Mouse (Mus musculus) NIH3T3 (cell line): ENCODE data around the gene Tns3.

ENCODE experiments used
- DNase-seq: peaks from one replicate; pipeline ENCODE4 v3.0.0-alpha.2; 2012; ENCODE audit warnings: low read depth

The Tns3 gene

DNA sequence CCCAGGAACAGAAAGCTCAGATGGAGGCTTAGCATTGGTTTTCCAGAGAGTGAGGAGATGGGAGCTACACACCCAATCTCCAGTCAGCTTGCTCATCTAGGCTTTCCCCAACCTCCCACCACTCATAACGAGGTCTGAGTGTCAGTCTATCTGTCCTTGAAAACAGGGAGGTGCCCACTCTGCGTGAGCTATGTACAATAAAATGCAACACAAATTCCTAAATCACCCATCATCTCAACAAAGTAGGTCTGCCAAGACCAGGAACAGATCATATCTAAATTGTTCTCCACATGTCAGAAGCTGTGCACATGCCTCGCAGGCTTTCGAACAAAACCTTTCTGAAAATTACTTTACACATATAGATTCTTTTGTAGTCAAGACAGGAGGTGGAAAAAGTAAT, 134.3 kb downstream of the Tns3 start:
- peak; percentile 55 for DNase-seq

DNA sequence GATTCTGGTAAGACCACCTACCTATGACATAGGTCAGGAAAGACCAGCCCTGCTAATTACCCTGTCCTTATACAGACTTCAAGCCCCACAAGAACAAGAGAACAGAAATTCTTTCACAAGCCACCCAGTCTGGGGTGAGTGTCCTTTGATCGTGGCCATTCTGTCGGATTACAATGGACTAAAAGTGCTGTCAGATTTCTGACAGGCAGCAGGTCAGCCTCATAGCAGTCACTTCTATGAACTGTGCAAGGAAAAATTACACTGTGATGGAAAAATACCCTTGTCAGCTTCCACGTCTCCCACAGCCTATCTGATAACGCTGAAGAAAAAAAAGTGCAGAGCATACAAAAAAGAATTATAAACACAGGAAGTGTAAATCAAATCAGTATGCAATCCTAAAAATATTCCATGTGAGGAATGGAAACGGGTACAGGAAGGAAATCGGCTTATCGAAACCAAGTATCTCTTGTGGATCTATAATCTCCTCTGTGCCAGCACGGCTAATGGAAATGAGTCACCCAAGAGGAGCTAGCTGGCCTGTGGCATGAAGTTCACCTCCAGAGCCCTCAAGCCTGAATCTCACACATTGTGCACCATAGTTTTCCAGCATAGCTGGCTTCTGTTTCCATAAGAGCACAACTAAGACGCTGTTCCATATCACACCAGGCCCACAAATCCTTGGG, 138.7 kb downstream of the Tns3 start:
- DNase-seq = peak; percentile 20

DNA sequence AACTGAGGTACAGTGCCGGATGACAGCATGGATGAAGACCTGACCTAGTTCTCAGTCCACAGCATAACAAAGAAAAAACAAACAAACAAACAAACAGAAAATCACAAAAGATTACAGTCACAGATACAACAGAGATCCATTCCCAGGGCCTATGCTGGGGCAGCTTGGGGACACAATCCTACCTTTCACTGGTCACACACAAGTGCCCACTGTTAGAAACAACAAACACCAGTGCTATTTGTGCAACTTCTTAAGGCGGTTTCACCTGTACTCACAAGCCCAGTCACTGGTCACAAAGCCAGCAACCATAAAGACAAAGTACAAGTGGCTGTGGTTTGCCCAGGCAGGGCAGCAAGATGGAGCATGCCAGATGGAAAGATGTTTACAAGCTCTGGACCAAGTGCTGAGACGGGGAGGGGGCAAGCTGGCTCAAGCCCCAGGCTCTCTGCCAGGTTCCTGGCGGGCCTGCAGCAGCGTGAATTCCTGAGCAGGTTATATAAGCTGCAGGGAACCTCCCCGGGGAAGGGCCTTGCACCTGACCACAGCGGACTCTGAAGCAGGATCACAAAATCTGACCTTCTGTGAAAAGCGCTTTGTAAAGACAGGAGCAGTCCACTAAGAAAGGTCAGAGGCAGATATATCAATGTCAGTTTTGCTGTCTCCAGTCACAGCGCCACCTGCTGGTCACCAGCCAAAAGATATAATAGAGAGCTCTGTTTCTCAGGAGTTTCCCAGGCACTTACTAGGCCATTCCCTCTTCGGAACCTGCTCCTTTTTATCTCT, 140.8 kb downstream of the Tns3 start:
- peak; percentile 76 for DNase-seq

DNA sequence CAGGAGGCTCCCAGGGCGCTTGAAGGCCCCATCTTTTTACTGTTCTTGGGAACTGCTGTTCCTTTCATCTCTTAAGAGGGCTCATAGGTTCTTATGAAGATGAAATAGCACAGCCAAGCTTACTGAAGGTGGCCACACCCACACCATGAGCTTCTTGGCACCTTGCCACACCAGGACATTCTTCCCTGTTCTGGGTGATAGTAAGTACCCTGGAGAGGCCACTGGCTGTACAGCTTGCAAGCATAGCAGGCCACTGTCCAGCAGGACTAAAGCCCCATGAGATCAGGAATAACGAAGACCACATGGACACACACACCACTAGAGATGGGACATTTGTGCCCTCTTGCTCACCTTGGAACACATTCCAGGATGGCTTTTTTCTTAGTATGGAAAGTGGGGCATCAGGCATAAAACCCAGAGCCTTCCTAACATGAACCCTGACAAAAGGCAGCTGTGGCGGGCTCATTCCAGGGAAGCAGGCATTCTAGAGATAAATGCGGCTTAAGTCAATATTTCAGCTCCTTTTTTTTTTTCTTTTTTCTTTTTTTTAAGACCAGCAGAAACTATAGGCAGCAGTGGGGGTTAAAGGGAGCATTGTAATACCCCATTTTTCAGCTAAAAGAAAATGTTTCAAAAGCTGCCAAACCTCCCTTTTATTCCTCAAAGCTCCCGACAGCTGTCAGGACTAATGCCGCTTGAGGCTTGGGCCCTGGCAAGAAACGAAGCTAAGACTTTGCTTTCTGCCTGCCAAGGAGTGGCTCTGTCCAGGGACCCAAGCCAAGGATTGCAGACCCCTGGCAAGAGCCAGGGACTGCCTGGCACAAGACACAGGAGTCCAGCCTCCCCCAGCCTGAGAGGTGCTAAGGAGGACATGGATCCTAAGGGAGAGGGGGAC, 150.7 kb downstream of the Tns3 start:
- peak; percentile 76 for DNase-seq

DNA sequence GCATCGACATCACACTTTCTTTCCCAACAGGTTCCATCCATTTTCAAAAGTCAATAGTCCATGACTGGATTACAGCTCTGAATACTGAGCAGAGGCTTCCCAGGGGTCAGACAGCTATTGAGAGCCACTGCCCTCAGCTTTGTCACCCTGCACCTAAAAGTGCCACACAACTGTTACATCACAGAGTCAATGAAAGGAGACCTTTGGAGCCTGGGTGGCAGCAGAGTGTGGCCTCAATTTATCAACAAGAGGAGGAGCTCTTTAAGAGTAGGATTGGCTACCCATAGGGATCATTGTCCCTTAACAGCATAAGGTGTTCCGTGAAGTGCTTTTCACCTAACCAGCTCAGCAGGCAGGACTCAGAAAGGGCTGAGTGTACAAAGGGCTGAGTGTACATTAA, 154.0 kb downstream of the Tns3 start:
- DNase-seq = no peak

DNA sequence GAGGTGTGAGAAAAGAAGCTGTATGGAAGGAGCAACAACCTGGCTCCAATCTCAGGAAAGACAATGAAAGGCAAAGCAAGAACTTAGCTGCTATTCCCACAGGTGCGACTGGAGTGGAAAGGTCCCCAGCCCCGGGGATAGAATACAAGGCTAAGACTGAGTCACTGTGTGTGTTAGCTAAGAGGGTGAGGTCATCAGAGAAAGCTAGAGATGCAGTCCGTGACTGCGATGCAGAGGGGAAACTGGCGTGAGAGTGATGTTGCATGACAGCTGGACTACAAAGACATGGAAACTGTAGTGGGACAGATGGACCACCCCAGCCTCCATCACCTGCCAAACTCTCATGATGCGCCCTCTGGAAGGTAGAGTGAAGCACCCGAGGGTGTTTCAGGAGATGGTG, 154.7 kb downstream of the Tns3 start:
- DNase-seq = no peak

DNA sequence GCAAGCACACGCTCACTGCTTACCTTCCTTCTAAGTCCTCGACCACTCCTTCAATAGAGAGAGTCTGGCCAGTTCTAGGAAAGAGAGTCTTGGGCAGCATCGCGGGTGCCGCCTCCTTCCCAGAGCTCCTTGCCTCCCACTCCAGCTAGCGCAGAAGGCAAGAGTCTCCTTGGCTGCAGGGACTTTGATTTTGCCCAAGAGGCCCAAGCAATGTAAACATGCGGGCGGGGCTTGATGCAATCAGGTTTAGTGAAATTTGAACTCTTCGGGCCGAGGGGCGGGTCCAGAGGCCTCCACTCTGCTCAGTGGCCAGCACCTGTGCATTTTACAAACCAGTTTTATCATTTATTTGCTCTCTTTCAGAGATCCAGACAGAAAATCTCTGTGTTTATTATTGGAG, 160.6 kb downstream of the Tns3 start:
- peak; percentile 18 for DNase-seq

DNA sequence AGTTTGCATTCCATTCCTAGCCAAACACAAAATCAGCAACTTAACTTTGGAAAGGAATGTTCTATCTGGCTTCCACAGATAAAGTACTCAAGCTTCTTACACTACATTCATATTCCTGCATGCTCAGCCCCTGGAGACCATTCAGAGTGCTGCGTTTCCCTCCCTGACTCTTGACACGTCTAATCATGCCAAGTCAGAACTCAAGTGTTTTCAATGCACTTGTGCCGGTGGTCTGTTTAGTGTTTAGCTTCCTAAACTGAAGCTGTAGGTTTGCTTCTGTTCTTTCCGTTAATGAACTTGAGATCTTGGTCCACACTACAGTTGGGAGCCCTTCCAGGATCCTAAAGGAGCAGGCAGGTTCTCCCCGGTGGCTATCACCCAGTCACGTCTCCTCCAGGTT, 163.5 kb downstream of the Tns3 start:
- no peak for DNase-seq

DNA sequence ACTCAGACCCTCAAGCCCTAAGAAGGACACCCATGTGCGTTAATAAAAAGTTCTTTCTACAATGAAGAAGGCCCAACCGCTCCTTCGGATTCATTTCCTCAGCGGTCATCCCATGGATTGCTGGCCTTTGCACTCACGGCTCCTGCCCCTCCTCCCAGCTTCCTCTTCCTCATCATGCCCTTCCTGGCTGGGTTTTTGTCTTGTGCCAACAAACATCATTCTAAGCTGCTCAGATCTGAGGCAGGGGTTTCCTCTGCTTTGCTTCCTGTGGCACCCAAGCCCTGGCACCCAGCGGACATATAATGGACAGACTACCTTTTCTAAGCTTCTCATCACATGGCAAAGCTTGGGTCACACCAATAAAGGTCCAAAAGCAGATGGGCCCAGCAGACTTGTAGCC, 167.2 kb downstream of the Tns3 start:
- no peak for DNase-seq

DNA sequence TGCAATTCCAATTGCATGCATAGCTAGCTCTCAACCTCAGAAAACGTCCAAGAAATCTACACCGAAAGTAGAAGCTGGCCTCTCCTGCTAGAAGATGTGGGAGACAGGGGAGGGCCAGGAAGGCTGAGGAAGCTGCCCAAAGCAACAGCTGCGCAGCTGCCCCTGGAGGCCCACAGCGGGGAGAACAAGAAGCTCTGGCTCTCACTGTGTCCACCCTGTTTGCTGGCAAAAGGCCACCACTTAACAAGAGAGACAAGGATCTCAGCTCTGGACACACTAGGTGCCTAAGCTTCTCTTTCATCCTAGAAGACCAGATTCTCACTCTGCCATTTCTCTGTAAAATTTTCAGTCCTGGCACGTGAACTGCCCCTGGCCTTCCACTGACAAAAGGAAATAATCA, 167.6 kb downstream of the Tns3 start:
- peak; percentile 71 for DNase-seq

DNA sequence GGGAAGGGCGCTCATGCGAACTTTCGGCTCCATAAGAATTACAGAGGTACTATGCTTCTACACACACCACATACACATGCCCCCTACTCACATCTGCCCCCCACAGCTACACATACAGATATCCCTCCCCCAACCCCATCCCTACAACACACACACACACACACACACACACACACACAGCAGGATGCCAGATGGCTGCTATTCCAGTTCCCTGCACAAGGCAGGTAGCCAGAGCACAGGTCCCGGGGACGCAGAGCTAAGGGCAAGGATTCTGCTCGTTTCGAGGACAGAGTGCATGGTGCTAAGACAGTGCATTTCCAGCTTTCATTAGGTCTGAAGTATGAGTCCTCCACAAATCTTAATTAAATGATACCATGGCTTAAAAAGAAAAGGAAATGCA, 168.5 kb downstream of the Tns3 start:
- no peak for DNase-seq

DNA sequence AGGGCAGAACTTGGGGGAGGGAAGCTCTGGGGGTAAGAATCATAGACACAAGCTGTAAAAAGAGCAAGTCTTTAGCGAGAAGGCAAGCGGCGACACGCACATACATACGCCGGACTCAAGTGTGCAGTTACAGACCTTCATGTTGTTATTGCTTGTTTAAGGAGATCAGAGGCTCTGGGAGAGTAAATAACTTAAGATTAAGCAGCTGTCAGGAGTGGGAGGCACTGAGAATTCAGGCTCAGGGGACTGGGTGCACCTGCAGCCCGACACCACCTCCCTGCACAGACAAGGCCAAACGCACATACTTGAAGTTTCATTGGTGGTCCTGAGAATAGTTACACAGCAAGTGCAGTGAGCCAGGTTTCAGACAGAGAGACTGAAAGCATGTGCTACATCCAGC, 169.3 kb downstream of the Tns3 start:
- DNase-seq = no peak

DNA sequence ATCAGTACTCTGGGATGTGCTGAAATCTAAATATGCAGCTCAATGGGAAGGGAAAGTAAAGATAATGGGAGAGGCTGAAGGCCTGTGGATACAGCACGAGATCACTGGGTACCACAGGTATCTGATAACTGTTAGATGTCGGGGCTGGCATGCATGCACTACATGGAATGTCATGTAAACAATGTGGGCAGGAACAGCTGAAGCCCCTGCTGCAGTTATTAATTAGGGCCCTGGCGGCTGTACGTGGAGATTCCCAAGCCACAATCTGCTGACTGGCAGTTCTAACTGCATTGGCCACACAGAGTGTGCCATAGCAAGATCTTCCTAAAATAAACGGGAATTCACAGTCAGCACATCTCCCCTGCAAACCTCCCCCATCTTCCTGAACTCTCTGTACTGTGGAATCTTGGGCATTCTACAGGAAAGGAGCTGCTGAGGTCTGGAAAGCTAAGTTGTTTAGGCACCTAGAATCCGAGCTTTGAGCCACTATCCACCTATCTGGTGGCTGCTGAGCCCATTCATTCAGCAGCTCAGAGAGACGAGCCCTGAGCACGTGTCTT, 170.3 kb downstream of the Tns3 start:
- DNase-seq = no peak

DNA sequence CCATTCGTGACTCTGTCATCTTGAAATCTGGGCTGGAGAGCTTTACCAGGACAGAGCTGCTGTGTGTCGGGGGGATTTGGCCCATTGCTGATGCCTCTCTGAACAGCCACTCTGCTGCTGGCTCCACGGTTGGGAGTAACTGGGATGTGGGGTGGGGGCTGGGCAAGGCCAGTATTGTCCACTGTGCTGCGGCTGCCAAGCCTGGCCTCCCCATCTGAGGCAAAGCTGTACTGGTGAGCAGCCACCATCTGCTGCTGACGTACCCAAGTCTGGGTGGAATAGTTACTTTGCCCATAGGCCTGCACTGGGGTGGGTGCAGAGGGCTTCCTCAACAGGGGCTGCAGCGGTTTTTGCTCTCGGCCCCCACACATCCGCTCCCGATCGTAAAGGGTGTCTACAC, 172.0 kb downstream of the Tns3 start:
- DNase-seq = no peak

DNA sequence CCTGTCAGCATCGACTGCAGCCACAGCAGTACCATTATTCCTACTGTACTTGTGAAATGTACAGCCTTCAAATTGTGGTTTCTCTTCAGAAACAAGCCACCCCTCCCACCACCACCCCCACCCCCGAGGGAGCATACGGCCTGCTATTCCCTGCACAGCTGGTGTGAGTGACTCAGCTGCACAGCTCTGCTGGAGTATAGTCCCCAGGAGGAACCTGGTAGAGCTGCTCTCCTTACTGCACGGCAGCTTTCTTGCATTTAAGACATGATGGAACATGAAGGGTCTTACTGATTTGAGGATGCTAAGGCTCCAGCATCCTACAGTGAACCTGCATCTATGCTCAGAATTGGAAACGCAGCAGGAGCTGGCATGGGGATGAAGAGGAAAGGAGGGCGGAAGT, 176.1 kb downstream of the Tns3 start:
- DNase-seq = peak; percentile 83

DNA sequence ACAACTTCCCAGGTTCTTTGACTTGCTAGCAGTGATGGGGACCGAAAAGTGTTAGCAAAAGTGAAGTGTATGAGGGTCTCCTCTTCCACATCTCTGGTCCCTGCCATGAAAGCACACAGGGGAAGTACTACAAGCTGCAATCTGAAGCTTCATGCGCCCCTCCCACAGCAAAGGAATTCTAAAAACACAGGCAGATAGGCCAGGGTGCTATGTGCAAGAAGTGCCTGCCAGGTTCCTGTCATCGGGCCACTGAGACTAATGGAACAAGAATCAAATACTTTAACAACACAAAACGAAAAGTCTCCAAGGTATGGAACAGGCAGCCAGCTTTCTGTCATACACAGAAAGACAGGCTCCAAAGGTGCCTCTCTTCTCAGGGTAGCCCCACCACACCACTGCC, 177.8 kb downstream of the Tns3 start:
- DNase-seq = peak; percentile 80

DNA sequence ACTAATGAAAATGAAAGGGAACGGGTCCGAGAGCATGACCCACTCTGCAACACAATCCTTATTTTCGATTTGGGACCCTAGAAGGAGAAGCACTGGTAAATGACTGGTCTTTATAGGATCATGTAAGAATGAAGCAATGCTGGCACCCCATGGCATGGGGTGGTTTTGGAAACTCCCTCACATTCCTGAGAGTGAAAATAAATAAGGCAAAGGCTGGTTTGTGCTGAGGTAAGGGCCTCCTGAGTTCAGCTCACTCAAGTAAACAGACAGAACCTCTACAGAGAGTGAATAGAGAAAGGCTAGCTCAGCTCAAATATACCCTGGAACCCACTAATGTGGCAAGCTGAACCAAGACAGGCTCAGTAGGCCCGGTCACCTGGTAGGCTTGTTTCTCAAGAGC, 179.8 kb downstream of the Tns3 start:
- DNase-seq = peak; percentile 54

DNA sequence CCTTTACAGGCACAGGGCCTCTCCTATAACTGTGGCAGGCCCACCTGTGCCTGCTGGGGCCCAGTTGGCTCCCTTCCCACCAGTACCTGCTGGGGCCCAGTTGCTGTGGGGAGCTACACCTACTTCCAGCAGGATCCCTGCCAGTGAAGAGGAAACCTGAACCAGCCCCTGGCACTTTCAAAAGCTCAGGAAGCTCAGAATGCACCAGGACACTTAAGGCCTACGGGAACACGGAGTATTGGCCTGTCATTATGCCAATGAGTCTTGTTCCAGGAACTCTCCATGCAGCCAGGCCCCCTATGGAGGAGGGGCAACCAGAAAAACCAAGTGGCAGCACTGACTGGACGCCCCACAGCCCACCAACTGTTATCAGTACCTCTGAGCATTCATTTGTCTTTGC, 181.6 kb downstream of the Tns3 start:
- DNase-seq = no peak

DNA sequence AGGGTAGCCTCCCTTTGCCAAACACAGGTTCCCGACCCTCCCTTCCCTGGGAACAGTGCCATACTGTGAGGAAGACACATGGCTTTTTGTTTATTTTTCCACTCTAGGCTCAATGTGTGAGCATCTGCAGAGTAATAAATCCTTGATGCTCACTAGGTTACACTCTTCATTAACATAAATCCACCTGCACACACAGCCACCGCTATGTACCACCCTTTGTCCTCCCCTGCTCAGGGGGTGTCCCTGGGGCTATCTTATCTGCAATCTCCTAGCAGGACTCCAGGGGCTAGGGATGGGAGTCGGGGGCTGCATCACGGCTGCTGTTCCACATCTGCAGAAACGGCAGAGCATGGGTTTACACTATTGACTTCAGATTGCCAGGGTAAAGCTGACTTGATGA, 182.4 kb downstream of the Tns3 start:
- peak; percentile 41 for DNase-seq

DNA sequence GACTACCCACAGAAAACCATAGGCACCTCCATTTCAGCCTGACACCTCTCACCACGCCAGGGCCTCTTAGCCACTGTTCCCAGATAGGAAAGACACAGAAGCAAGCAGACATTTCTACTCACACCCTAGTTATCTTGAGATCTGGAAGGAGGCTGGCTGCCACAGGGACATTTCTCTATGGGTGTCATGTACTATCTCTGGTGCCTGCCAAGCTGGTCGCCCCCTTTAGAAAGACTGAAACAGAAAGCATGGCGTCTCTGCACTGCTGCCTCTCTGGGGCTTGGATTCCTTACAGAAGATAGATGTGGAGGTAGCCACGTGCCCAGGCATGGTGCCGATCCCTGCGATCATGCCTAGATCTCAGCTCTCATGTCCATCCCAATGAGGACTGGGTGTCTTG, 182.8 kb downstream of the Tns3 start:
- no peak for DNase-seq

DNA sequence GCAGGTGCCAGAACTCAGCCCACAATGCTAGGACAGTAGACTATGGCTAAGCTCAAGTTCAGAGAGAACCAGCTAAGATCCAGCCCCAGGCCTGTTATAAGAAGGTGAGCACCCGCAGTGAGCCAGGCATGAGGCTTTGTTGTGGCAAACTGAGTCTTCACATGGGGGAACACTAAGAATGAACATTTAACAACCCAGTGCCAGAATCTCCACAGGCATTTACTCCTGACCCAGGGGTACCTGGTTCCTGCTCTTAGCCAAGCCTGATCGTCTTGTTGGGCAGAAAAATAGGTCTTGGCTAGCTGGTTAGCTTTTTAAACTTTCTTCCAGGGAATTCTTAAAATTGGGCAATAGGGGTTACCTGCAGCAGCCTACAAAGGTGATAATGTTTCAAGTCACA, 184.5 kb downstream of the Tns3 start:
- no peak for DNase-seq

DNA sequence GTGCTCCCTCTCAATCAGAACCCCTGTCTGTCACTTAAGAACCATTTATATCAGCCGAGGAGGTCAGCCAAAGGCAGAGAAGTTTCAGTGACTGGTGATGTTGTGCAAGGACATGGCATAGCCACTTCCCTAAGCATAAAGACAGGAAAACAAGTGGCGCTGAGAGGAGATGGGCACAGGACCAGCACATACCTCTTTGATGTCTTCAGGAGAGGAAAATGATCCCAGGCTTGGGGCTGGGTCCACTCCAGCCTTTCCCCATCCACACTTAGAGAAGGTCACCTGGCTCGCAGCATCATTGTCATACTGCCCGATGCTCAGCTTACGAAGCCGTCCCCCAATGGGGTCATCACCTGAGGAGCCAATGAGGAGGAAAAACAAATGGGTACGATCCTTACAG, 185.0 kb downstream of the Tns3 start:
- no peak for DNase-seq

DNA sequence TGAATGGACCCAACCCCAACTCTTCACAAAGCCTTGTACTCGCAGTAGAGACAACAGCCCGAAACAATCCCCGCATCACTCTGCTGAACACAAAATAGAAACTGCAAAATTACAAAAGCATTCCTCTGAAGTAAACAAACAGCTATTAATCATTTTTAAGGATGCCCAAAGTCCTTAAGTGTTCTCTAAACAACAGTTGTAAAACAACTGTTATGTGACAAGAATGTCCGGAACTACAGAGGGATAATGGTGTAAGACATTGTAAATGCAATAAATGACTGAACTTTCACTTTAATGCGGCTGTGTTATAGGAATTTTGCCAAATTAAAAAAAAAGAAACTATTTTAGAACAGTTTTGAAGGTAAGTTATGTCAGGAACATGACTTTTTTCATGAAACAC, 190.7 kb downstream of the Tns3 start:
- no peak for DNase-seq
